Mouse (Mus musculus) erythroblast, embryonic 14.5 days (primary cell): ENCODE measurements around the gene Sdc1.

Source experiments
- GATA1 ChIP-seq: IDR thresholded peaks from 2 replicates; pipeline ENCODE4 v1.6.1; 2012; ENCODE audit warnings: low read length, inconsistent platforms, mixed read lengths
- TAL1 ChIP-seq: IDR thresholded peaks from 3 replicates; pipeline ENCODE4 v1.6.1; 2012; ENCODE audit warnings: low read length, inconsistent platforms, mixed read lengths

DNA sequence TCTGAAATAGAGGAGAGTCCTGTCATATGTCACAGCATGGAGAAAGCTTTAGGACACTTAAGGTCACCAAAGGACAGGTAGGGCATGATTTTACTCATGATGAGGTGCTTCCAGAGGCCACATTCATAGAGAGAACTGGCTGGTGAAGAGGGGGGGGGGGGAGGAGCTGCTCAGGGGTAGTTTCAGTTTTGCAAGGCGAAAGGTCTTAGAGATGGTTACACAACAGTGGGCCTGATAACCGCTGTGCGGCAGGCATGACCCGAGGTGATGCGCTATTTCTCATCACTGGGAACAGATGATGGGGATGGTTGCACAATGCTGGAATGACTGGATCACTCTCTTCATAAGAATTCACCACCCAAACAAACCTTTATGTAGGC, 58.5 kb downstream of the Sdc1 start:
- TF ChIP-seq GATA1 = no peak
- no peak for TF ChIP-seq TAL1
